Mouse (Mus musculus) heart, adult 2 months (tissue): ENCODE results near the gene Rmi1. TPM values are rescaled to one million over a fixed set of nuclear protein-coding genes. Genes with fewer than 3 reads are reported as not detected.
"Not testable (repeated sequence)": the region's sequence is repeated elsewhere in the genome, so short reads cannot be mapped to it uniquely, and the experiment has no call there.

Experiments
- DNase-seq, 2 experiments: peaks; one replicate each; pipeline ENCODE4 v3.0.0; 2021
- H3K27ac ChIP-seq: fragments of 200-600 bp; 2 replicates; pipeline ENCODE4 v1.8.1; 2022
- H3K27me3 ChIP-seq: fragments of 200-500 bp; 2 replicates; pipeline ENCODE4 v1.6.1; 2012; ENCODE audit warnings: mild to moderate bottlenecking, low read length, inconsistent platforms, mixed read lengths; ENCODE audit not compliant: control insufficient read depth, insufficient read depth
- H3K36me3 ChIP-seq: fragments of 200-500 bp; 2 replicates; pipeline ENCODE4 v1.6.1; 2012; ENCODE audit warnings: low read length, inconsistent platforms; ENCODE audit not compliant: control insufficient read depth, insufficient read depth
- H3K4me1 ChIP-seq: fragments of 200-500 bp; 2 replicates; pipeline ENCODE4 v1.6.1; 2011; ENCODE audit warnings: low read length; ENCODE audit not compliant: control insufficient read depth, insufficient read depth
- H3K4me3 ChIP-seq: fragments of 200-600 bp; 2 replicates; pipeline ENCODE4 v1.8.1; 2022
- H3K79me2 ChIP-seq: fragments of 200-500 bp; replicated peaks from 2 replicates; pipeline ENCODE4 v1.6.1; 2012; ENCODE audit warnings: mild to moderate bottlenecking, inconsistent platforms, low read length, moderate library complexity, mixed read lengths; ENCODE audit not compliant: control insufficient read depth, insufficient read depth
- H3K9ac ChIP-seq: fragments of 200-500 bp; 2 replicates; pipeline ENCODE4 v1.6.1; 2012; ENCODE audit warnings: low read depth, mild to moderate bottlenecking, control low read depth, inconsistent platforms, low read length, mixed read lengths
- CTCF ChIP-seq: fragments of 200-600 bp; IDR thresholded peaks from 2 replicates; pipeline ENCODE4 v1.8.1; 2022; ENCODE audit warnings: antibody characterized with exemption, mild to moderate bottlenecking, moderate library complexity
- EP300 ChIP-seq: fragments of 200-500 bp; IDR thresholded peaks from 2 replicates; pipeline ENCODE4 v1.6.1; 2011; ENCODE audit warnings: low read depth, low read length, control low read depth; ENCODE audit not compliant: insufficient read depth
- POLR2A ChIP-seq: fragments of 200-500 bp; IDR thresholded peaks from 2 replicates; pipeline ENCODE4 v1.6.1; 2011; ENCODE audit warnings: mild to moderate bottlenecking, low read depth, low read length, control low read depth; ENCODE audit not compliant: insufficient read depth
- WGBS: fragments of 180-500 bp; shearing (Covaris S2); methylation state at CpG from one replicate; pipeline ENCODE4 v1.1.7; 2018; 5-methylcytosine and 5-hydroxymethylcytosine counted together
- intact Hi-C: fragments of 180-260 bp; cut with DNase I; formaldehyde crosslinking; loops from one replicate; pipeline ENCODE4 v1.15.1; 2025
- long read RNA-seq: library from polyadenylated mRNA; stranded (forward); transcript quantifications from one replicate; pipeline ENCODE4 v2.0.0, GENCODE M21; 2021
- polyA plus RNA-seq: library from polyadenylated mRNA; depleted of rRNA; stranded (reverse); fragments of >200 nt; gene quantifications from 2 replicates; pipeline ENCODE4 v1.2.3, GENCODE M21; 2012; rRNA removed
- total RNA-seq, 2 experiments: library from RNA; stranded (reverse); gene quantifications; 2 replicates each; pipeline ENCODE4 v1.2.3; 2021

The Rmi1 gene
- total RNA-seq: 1 to 10 TPM; 9.0 to 9.2 TPM
- polyA plus RNA-seq: 5.2 and 8.7 TPM in 2 replicates
- long read RNA-seq, partial matches to known transcripts: 1 of 13 reads
- long read RNA-seq, other reads (novel, unspliced or antisense): 6 of 13 reads

GRCm38 (mm10) chr13:58402003-58402743 is at the start of gene Rmi1:
Rmi1 (plus strand) TSS chr13:58402248.
- intact Hi-C loops: loop anchor here (5.0 to 10.0 kb wide), 2 partner anchors 45 to 277 kb away; partner anchors contain the start of genes Hnrnpa0 and Kif27
- under 1% methylated on average over 89 of the region's 91 CpGs for WGBS
- Histone ChIP-seq H3K79me2 (peaks cover 4% of the 10 kb centered on the region), H3K36me3 (peaks cover 16% of the 10 kb centered on the region), H3K9ac (peak within 1 kb of the TSS; percentile 92), H3K27ac (peak within 1 kb of the TSS; percentile 100), H3K4me3 (peak within 1 kb of the TSS; percentile 94), H3K27me3 (no peaks in the 10 kb centered on the region), H3K4me1 (peaks cover 2% of the 10 kb centered on the region; the same call in 1 of the 2 replicates)
- TF ChIP-seq CTCF (peak; percentile 21; the same call in 1 of the 2 replicates), POLR2A (peak; percentile 99), EP300 (peak; percentile 70)
- DNase-seq: peak; percentile 99

DNA sequence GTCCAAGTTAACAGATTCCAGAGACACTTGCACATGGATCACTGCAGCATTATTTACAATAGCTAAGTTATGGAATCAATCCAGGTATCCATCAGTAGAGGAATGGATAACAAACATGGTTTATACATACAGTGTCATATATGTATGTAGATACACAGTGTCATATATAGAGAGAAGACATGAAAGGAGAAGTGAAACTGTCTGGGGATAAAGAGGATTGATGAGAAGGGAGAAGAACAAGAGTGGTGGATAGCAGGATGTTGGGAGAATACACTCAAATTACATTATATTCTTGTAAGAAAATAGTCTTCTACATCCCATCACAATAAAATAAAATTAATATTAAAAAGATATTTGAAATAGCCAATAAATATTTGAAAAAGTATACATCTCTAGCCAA is 49.1 kb upstream of the Rmi1 start:
- no peaks in the 10 kb centered on the region for H3K79me2 ChIP-seq
- intact Hi-C loops: no loop called here
- H3K9ac ChIP-seq: no peak overlapping the region

DNA sequence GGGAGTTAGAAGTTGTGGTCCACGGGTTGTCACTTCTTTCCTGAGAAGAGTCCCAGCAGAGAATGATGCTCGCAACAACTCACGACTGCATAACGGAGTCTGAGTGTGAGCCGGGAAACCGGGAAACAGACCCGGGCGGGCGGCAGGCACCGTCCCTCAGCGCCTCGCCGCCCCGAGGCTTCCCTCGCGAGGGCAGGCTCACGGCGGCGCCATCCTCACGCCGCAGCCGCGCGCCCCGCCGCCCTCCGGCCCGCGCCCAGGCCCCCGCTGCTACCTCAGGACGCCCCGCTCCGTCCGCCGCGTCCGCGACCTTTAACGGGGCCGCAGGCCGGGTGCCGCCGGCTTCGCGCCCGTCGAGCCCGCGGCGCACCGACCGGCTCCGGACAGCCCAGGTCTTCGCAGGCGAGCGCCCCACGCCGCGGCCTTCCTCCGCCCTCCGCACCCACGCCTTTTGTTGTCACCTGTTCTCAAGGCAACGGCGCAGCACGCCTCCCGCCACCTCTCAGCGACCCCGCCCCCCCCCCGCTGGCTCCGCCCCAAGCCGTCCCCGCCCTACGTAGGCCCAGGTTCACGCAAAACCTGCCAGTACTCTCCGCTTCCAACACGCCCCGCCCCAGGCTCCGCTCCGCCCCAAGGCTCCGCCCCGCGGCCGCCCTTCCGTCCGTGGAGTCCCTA is 43.3 kb upstream of the Rmi1 start, which contains the start of gene Kif27:
Kif27 (minus strand) TSS at position 494 of the 675 bp plus-strand sequence.
- 1% methylated on average over 78 of the region's 85 CpGs for WGBS
- Histone ChIP-seq H3K4me3 (peak within 1 kb of the TSS; percentile 45), H3K4me1 (no peaks in the 10 kb centered on the region), H3K27me3 (no peaks in the 10 kb centered on the region), H3K27ac (no peak within 1 kb of the TSS), H3K36me3 (no peaks in the 10 kb centered on the region), H3K9ac (peak within 1 kb of the TSS; percentile 65), H3K79me2 (no peaks in the 10 kb centered on the region)
- DNase-seq: peak; percentile 85 to 88
- TF ChIP-seq EP300: no peak
- TF ChIP-seq CTCF: no peak
- TF ChIP-seq POLR2A: no peak
- intact Hi-C loops: loop anchor here (5.0 kb wide), 2 partner anchors 44 to 86 kb away; partner anchors contain the start of genes Hnrnpk and Rmi1

More for the DNA sequence above, 49.1 kb upstream of the Rmi1 start:
- TF ChIP-seq CTCF: no peak
- no peaks in the 10 kb centered on the region for H3K36me3 ChIP-seq
- no peak overlapping the region for H3K4me3 ChIP-seq
- H3K27me3 ChIP-seq: no peaks in the 10 kb centered on the region
- no peak for DNase-seq
- H3K4me1 ChIP-seq: no peaks in the 10 kb centered on the region
- no peak overlapping the region for H3K27ac ChIP-seq

DNA sequence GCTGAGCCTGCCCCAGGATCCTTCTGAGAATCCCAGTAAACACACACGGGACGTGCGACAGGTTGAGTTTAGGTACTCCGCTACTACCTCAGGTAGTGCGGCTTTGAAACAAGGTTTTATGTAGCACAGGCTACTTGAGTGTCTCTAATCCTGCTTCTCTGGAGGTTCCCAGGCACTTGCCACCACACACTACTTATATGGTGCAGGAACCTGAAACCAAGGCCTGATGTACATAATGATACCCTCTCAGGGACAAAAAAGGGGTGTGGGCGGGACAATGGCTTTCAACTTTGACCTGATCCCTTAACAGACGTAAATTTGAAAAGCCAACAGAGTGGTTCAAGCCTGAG is 42.8 kb upstream of the Rmi1 start:
- Histone ChIP-seq H3K79me2 (no peaks in the 10 kb centered on the region), H3K27ac (no peak overlapping the region), H3K4me3 (peak overlapping the region; percentile 45), H3K9ac (no peak overlapping the region; the same call in 1 of the 2 replicates), H3K4me1 (no peaks in the 10 kb centered on the region), H3K27me3 (no peaks in the 10 kb centered on the region), H3K36me3 (no peaks in the 10 kb centered on the region)
- WGBS: 16% methylated on average over 7 of the region's 7 CpGs
- TF ChIP-seq EP300 (no peak), POLR2A (0 out of 2 replicates have a peak, but pooled peaks have one; percentile 48)
- no peak for DNase-seq
- intact Hi-C loops: loop anchor here (5.0 kb wide), 2 partner anchors 43 to 87 kb away; partner anchors contain the start of genes Hnrnpk and Rmi1

DNA sequence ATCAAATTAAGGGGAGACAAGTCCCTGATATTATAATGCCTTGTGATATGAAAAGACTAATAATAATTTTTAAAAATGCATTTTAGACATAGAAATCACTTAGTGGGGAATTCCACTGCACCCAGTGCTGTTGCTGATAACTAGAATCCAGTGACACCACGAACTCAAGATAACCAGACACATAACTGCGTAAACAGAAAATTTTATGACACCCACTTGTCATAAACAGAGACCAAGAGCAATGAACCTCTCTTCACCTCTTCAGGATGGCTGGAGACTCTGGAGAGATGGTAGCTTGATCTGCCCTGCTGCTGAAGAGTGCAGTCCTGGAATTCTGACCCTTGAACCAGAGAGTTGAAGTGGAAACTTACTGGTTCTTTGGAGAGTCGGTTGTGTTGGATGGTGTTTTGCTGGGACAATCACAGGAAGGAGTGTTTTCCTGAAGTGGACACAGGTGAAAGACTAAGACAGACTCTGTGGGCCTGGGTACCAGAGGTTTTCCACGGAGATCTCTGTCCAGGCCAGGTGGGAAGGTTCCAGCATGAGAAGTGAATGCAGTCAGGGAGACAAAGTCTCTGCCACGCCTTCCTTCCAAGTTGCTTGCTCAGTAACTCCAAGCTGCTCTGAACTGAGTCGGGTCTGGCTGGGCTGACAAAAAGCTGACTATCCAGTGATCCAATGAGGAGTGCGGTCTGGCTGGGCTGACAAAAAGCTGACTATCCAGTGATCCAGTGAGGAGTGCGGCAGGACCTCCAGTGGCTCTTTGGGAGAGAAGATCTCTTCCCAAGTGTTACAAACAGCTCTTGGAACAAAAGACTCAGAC is 37.5 kb upstream of the Rmi1 start:
- Histone ChIP-seq H3K79me2 (no peaks in the 10 kb centered on the region), H3K9ac (no peak overlapping the region), H3K27me3 (no peaks in the 10 kb centered on the region), H3K36me3 (no peaks in the 10 kb centered on the region), H3K4me3 (no peak overlapping the region), H3K27ac (no peak overlapping the region), H3K4me1 (no peaks in the 10 kb centered on the region)
- WGBS: 72% methylated on average over 8 of the region's 8 CpGs
- intact Hi-C loops: no loop called here
- TF ChIP-seq POLR2A (no peak), CTCF (no peak), EP300 (no peak)
- no peak for DNase-seq

- H3K79me2 ChIP-seq, H3K27ac ChIP-seq, intact Hi-C loops, DNase-seq, H3K4me3 ChIP-seq, H3K36me3 ChIP-seq, H3K9ac ChIP-seq, H3K27me3 ChIP-seq, H3K4me1 ChIP-seq: not testable (repeated sequence)
- WGBS: 75% methylated on average over 8 of the region's 8 CpGs
Measured at GRCm38 (mm10) chr13:58365179-58365578, 36.9 kb upstream of the Rmi1 start.
